Mouse (Mus musculus) hindbrain, embryonic 14.5 days (tissue): ENCODE measurements around the gene Lrat. TPM values are rescaled to one million over a fixed set of nuclear protein-coding genes. Genes with fewer than 3 reads are reported as not detected.

Experiments
- ATAC-seq: fragments of 200-750 bp; cut with Nextera tagmentation; 2 replicates; pipeline ENCODE4 v1.8.0; 2017; ENCODE audit warnings: moderate number of reproducible peaks, mild to moderate bottlenecking, moderate TSS enrichment, moderate library complexity; ENCODE audit not compliant: low FRiP score
- DNase-seq: peaks from one replicate; pipeline ENCODE4 v3.0.0-alpha.2; 2015; ENCODE audit warnings: low spot score
- H3K27ac ChIP-seq: fragments of 300-500 bp; sonication (generic); 2 replicates; pipeline ENCODE4 v1.5.1; 2014; ENCODE audit warnings: mild to moderate bottlenecking, moderate library complexity
- H3K27me3 ChIP-seq: fragments of 300-500 bp; sonication (generic); 2 replicates; pipeline ENCODE4 v1.6.1; 2014; ENCODE audit warnings: mild to moderate bottlenecking, low read length, mixed read lengths; ENCODE audit not compliant: control insufficient read depth, insufficient read depth
- H3K36me3 ChIP-seq: fragments of 300-500 bp; sonication (generic); replicated peaks from 2 replicates; pipeline ENCODE4 v1.6.1; 2014; ENCODE audit not compliant: control insufficient read depth, insufficient read depth
- H3K4me1 ChIP-seq: fragments of 300-500 bp; sonication (generic); replicated peaks from 2 replicates; pipeline ENCODE4 v1.6.1; 2014; ENCODE audit warnings: antibody characterized with exemption, low read length, mixed read lengths; ENCODE audit not compliant: control insufficient read depth, insufficient read depth
- H3K4me2 ChIP-seq: fragments of 300-500 bp; sonication (generic); replicated peaks from 2 replicates; pipeline ENCODE4 v1.6.1; 2014; ENCODE audit warnings: mild to moderate bottlenecking, moderate library complexity
- H3K4me3 ChIP-seq: fragments of 300-500 bp; sonication (generic); replicated peaks from 2 replicates; pipeline ENCODE4 v1.5.1; 2014; ENCODE audit warnings: mild to moderate bottlenecking, low read length
- H3K9ac ChIP-seq: fragments of 300-500 bp; sonication (generic); 2 replicates; pipeline ENCODE4 v1.6.1; 2014
- H3K9me3 ChIP-seq: fragments of 300-500 bp; sonication (generic); 2 replicates; pipeline ENCODE4 v1.6.1; 2016; ENCODE audit warnings: low read length; ENCODE audit not compliant: control insufficient read depth
- WGBS: fragments of 180-500 bp; shearing (Covaris S2); extraction: QIAGEN DNeasy Blood & Tissue Kit; methylation state at CpG from one replicate; pipeline ENCODE4 v1.1.7; 2014; 5-methylcytosine and 5-hydroxymethylcytosine counted together
- polyA plus RNA-seq: library from polyadenylated mRNA; unstranded; fragments of >200 nt; fragmentation: Nextera tagmentation; extraction: Ambion mirVana; gene quantifications from 2 replicates; pipeline ENCODE4 v1.2.1, GENCODE M21; 2014

Gene Lrat
- polyA plus RNA-seq, 1 experiment from 2014 or later: 0.17 TPM

DNA sequence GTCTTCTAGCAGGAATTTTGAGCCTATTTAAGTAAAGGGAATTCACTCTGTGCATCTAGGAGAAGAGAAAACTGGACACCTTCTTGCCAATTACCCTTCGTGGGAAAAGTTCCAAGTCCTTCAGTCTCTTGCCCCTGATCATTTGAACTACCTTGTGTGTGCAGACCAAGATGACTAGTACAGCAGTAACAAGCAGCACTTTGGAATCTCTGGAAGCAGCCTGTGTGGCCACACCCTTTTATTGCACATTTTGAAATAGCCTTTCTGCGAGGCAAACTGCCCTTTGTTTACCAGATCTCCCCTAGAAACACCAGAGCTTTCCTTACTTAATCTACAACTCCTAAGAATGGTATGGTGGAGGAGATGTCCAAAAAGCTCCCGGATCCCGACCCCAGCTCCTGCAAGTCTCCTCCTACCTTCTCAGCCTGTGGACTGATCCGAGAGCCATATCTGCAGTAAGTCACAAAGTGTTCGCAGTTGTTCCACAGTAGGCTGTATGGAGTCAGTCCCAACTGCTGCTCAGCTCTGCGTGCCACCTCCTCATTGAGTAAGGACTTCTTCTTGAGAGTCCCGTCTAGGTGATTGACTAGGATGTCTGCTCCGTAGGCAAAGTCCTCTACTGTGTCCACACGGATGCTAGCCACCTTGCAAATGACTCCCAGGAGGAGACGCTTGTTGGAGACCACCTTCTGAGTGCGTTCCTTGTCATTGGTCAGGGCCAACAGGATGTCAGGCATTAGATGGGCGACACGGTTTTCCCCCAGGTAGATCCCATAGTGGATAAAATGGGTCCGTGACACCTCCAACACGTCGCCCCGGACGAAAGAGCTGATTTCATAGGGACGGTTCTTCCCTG lies 788 bp downstream of the Lrat start:
- ATAC-seq (no peak), DNase-seq (no peak)
- Histone ChIP-seq H3K9me3 (no peaks in the 10 kb centered on the region), H3K4me2 (peak overlapping the region; percentile 95), H3K4me1 (peaks cover 5% of the 10 kb centered on the region), H3K4me3 (peak overlapping the region; percentile 54), H3K27me3 (peaks cover 33% of the 10 kb centered on the region), H3K36me3 (no peaks in the 10 kb centered on the region), H3K9ac (no peak overlapping the region), H3K27ac (no peak overlapping the region)
- 27% methylated on average over 20 of the region's 20 CpGs for WGBS

DNA sequence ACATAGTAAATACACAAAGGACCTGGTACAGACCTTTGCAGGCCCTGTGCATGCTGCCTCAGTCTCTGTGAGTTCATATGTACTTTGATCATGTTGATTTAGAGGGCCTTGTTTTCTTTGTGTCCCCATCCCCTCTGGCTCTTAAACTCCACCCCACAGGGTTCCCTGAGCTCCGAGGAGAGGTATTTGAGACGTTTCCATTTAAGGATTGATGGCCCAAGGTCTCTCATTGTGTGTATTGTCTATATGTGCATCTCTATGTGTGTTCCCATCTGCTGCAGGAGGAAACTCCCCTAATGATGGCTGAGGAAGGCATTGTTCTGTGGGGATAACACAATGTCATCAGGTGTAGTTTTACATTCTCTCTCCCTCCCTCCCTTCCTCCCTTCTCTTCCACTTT lies 14.9 kb downstream of the Lrat start:
- no peaks in the 10 kb centered on the region for H3K4me1 ChIP-seq
- no peak for ATAC-seq
- H3K4me2 ChIP-seq: no peak overlapping the region
- H3K27me3 ChIP-seq: no peaks in the 10 kb centered on the region
- H3K9ac ChIP-seq: no peak overlapping the region
- H3K36me3 ChIP-seq: no peaks in the 10 kb centered on the region
- DNase-seq: no peak
- H3K4me3 ChIP-seq: no peak overlapping the region
- H3K9me3 ChIP-seq: no peaks in the 10 kb centered on the region
- 11% methylated on average over 2 of the region's 2 CpGs for WGBS
- H3K27ac ChIP-seq: no peak overlapping the region

DNA sequence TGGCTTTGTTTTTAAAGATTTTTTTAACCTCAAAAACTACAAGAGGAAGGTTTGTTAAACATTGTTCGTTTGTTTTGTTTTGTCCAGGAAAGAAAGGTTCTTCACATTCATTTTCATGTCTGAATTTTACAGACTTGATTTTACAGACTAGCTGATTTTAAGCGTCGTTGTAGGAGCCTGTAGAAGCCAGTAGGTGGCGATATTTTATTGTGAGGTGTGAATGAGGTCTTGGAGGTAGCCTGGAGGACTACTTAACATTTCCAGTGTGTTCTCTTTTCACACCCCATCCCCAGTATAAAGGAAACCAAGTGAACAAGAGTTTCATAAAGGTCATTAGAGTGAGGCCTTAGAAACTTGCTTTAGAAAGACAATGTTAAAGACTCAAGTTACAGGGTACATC lies 26.5 kb downstream of the Lrat start:
- no peak overlapping the region for H3K4me3 ChIP-seq
- H3K36me3 ChIP-seq: no peaks in the 10 kb centered on the region
- H3K4me2 ChIP-seq: no peak overlapping the region
- H3K9me3 ChIP-seq: no peaks in the 10 kb centered on the region
- peaks cover 25% of the 10 kb centered on the region for H3K27me3 ChIP-seq
- no peak overlapping the region for H3K27ac ChIP-seq
- 4% methylated on average over 4 of the region's 4 CpGs for WGBS
- no peak overlapping the region for H3K9ac ChIP-seq
- H3K4me1 ChIP-seq: 0 out of 2 replicates have a peak, but pooled peaks cover 6% of the 10 kb centered on the region
- peak; percentile 78 for DNase-seq
- ATAC-seq: no peak

DNA sequence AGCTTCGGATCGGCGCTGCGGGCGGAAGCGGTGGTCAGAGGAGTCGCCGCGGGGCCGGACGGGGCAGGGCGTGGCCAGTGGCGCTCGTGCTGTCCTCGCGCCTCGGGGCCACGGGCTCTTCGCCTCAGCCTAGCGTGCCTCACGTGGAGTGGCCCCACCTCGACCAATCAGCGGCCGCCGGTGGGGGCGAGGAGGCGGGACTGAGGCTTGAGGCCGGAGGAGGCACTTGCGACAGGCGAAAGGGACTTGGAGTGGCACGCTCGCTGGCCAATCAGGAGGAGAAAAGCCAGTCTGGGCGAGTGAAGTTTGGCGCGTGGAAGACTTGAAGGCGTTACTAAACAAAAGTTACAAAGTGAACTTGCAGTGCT lies 27.4 kb downstream of the Lrat start, which contains the start of gene Rbm46:
Gene Rbm46 (minus strand): TSS at position 112 of the 368 bp plus-strand sequence.
- Histone ChIP-seq H3K4me3 (peak within 1 kb of the TSS; percentile 40), H3K9ac (no peak within 1 kb of the TSS), H3K9me3 (no peaks in the 10 kb centered on the region), H3K4me1 (0 out of 2 replicates have a peak, but pooled peaks cover 6% of the 10 kb centered on the region), H3K4me2 (peak within 1 kb of the TSS; percentile 59), H3K27me3 (peaks cover 25% of the 10 kb centered on the region), H3K36me3 (no peaks in the 10 kb centered on the region), H3K27ac (no peak within 1 kb of the TSS)
- 25% methylated on average over 36 of the region's 36 CpGs for WGBS
- ATAC-seq (peak; percentile 96), DNase-seq (peak; percentile 72)

DNA sequence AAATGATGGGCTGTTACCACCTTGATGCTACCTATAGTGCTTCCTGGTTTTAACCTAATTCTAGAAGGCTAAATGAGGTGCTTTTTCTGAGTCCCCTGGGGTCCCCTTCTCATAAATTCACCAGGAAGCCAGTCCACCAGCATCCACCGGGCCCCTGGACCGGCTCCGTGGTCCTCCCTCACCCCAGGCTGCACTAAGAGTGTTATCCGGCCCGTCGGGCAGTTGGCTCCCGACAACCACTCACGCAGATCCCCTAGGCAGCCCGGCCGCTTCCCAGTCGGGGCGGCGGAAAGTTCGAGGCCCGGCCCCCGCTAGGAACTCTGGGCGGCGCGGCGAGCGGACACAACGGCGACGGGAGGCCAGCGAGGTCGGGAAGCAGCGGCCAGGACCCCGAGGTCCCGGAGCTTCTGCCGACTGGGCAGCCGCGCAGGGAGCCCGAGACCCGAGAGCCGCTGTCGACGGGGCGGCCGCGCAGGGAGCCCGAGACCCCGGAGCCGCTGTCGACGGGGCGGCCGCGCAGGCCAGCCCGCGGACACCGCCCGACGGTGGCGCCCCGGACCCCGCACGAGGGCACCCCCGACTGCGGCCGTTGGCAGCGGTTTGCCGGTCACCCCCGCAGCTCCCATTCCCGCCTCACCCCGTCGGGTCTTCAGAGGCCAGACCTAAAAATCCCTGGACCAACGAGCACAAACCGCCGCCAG lies 28.0 kb downstream of the Lrat start:
- 0 out of 2 replicates have a peak, but pooled peaks cover 6% of the 10 kb centered on the region for H3K4me1 ChIP-seq
- ATAC-seq (peak; percentile 53), DNase-seq (no peak)
- no peaks in the 10 kb centered on the region for H3K9me3 ChIP-seq
- peak overlapping the region; percentile 59 for H3K4me2 ChIP-seq
- no peak overlapping the region for H3K27ac ChIP-seq
- H3K27me3 ChIP-seq: peaks cover 25% of the 10 kb centered on the region
- H3K36me3 ChIP-seq: no peaks in the 10 kb centered on the region
- no peak overlapping the region for H3K9ac ChIP-seq
- peak overlapping the region; percentile 40 for H3K4me3 ChIP-seq
- WGBS: 23% methylated on average over 58 of the region's 69 CpGs

DNA sequence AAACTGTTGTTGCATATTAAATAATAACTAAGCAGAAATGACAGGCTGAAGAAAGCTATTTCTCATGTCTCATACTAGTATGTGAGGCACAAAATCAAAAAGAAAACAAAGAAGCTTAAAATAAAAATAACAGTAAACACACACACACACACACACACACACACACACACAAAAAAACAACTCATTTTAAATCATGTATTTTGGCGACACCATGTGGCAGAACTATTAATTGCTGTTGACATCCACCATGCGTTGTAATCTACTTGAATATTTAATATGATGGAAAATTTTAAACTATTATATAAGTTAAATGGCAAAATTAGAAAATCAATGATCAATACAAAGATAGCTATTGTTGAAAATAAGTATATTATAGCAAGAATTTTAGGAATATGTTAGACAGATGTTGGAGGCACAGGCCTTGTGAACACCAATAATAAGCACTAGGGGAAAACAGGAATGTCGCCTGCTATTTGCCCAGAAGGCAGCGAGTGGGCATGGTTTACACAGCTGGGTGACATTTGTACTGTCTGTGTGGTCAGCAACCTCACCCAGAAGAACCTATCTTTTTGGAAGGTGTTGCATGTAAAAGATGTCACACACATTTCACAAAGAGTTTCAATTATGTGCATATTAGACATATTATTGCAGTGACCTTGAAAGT lies 46.2 kb downstream of the Lrat start:
- 24% methylated on average over 4 of the region's 4 CpGs for WGBS
- DNase-seq (peak; percentile 84), ATAC-seq (peak; percentile 24; the same call in 1 of the 2 replicates)
- no peaks in the 10 kb centered on the region for H3K4me1 ChIP-seq
- no peak overlapping the region for H3K4me3 ChIP-seq
- H3K27ac ChIP-seq: no peak overlapping the region
- no peaks in the 10 kb centered on the region for H3K27me3 ChIP-seq
- H3K4me2 ChIP-seq: no peak overlapping the region
- no peak overlapping the region for H3K9ac ChIP-seq
- no peaks in the 10 kb centered on the region for H3K36me3 ChIP-seq
- H3K9me3 ChIP-seq: no peaks in the 10 kb centered on the region

Other genes with a start within 250 kb of the Lrat start
- gene Rbm46, start 27.5 kb downstream of the Lrat start, polyA plus RNA-seq: 1.6 and 2.3 TPM in 2 replicates
- not detected in 2 replicates for gene Fgg, start 103.8 kb upstream of the Lrat start, polyA plus RNA-seq
- not detected in 2 replicates for gene Fga, start 122.1 kb upstream of the Lrat start, polyA plus RNA-seq
- gene Fgb, start 145.9 kb upstream of the Lrat start, polyA plus RNA-seq: not detected in 2 replicates
- gene Plrg1, start 151.5 kb upstream of the Lrat start, polyA plus RNA-seq: 99.6 and 108 TPM in 2 replicates
- gene Dchs2, start 224.0 kb upstream of the Lrat start, polyA plus RNA-seq: 2.1 and 2.3 TPM in 2 replicates